Mouse (Mus musculus): ENCODE measurements around the gene Gm27179.
"Not testable (repeated sequence)": the region's sequence is repeated elsewhere in the genome, so short reads cannot be mapped to it uniquely, and the experiment has no call there.

DNA sequence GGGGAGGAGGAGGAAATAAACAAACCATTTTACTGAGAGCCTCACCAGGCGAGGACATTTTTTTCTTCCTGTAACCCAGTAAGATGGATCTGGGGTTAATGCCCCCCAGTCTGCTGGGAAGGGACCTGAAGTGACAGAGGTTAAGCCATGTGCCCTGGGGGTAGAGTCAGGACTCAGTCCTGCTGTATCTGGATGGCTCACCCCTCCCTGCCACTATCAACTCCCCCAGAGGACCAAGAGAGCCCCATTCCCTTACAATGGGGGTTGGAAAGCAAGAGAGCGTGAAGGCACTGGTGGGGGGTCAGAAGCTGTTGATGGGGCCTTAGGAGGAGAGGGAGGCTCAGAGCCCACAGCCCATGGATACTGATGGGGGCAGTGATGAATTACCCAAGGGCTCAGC lies 17.4 kb downstream of the Gm27179 start:
- TF ChIP-seq EP300 (IDR thresholded peaks at IDR 0.05; ENCODE audit: insufficient read depth, low read depth, low read length); POLR2A (IDR thresholded peaks at IDR 0.05; ENCODE audit: insufficient read depth, low read length); CTCF (IDR thresholded peaks at IDR 0.05; ENCODE audit: low read depth, low read length): not testable (repeated sequence)

Data from ES-Bruce4 (cell line).